Mouse (Mus musculus) bone marrow macrophage, adult 2 months (primary cell): ENCODE data around the gene Rcn2.

Source experiments
- CTCF ChIP-seq: IDR thresholded peaks from 2 replicates; pipeline ENCODE4 v1.5.1; 2012; ENCODE audit warnings: low read depth, mild to moderate bottlenecking, low read length, moderate library complexity
- POLR2A ChIP-seq: IDR thresholded peaks from 2 replicates; pipeline ENCODE4 v1.6.1; 2012; ENCODE audit warnings: mild to moderate bottlenecking, low read depth, low read length, borderline replicate concordance

DNA sequence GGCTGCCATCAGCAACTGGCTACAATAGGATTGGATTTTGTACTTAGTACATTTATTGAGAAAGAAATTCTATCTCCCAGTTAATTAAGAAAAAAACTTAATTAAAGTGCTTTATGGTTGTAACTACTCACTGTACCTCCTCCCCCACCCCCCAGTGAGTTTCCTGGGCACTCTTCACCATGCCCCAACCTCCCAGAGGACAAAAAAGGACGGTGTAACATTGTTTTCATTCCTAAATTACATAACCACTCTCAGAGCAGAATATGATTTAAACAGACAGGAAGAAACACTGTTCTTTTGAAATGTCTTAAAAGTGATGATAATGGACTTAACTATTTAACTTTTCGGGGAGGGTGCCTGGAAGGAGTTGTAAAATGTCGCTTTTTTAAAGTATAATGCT is 23.4 kb downstream of the Rcn2 start:
- TF ChIP-seq CTCF (no peak), POLR2A (no peak)
